Mouse (Mus musculus) forebrain, postnatal 0 days (tissue): Measurements from ENCODE around the gene Dnajc7. TPM values are rescaled to one million over a fixed set of nuclear protein-coding genes. Genes with fewer than 3 reads are reported as not detected.

Source experiments
- ATAC-seq: fragments of 200-750 bp; cut with Nextera tagmentation; 2 replicates; pipeline ENCODE4 v1.8.0; 2017; ENCODE audit warnings: mild to moderate bottlenecking, moderate library complexity
- DNase-seq: peaks from one replicate; pipeline ENCODE4 v3.0.0-alpha.2; 2015
- H3K27ac ChIP-seq: fragments of 300-500 bp; sonication (generic); 2 replicates; pipeline ENCODE4 v1.5.1; 2014; ENCODE audit warnings: low read depth, mild to moderate bottlenecking, antibody characterized with exemption, low read length, moderate library complexity, mixed read lengths
- H3K27me3 ChIP-seq: fragments of 300-500 bp; sonication (generic); 2 replicates; pipeline ENCODE4 v1.6.1; 2014; ENCODE audit warnings: mild to moderate bottlenecking, low read length, mixed read lengths; ENCODE audit not compliant: insufficient read depth
- H3K36me3 ChIP-seq: fragments of 300-500 bp; sonication (generic); 2 replicates; pipeline ENCODE4 v1.6.1; 2014; ENCODE audit warnings: mild to moderate bottlenecking, moderate library complexity; ENCODE audit not compliant: insufficient read depth
- H3K4me1 ChIP-seq: fragments of 300-500 bp; sonication (generic); 2 replicates; pipeline ENCODE4 v1.6.1; 2014; ENCODE audit warnings: antibody characterized with exemption; ENCODE audit not compliant: insufficient read depth
- H3K4me2 ChIP-seq: fragments of 300-500 bp; sonication (generic); 2 replicates; pipeline ENCODE4 v1.6.1; 2014; ENCODE audit warnings: low read depth, mild to moderate bottlenecking, moderate library complexity
- H3K4me3 ChIP-seq: fragments of 300-500 bp; sonication (generic); 2 replicates; pipeline ENCODE4 v1.5.1; 2014; ENCODE audit warnings: low read depth, low read length, mixed read lengths
- H3K9ac ChIP-seq: fragments of 300-500 bp; sonication (generic); 2 replicates; pipeline ENCODE4 v1.6.1; 2014; ENCODE audit warnings: mild to moderate bottlenecking
- H3K9me3 ChIP-seq: fragments of 300-500 bp; sonication (generic); 2 replicates; pipeline ENCODE4 v1.6.1; 2016; ENCODE audit warnings: low read length
- CTCF ChIP-seq: sonication (generic); IDR thresholded peaks from 2 replicates; pipeline ENCODE4 v1.5.1; 2016; ENCODE audit warnings: antibody characterized with exemption, control low read depth, low read depth
- WGBS: fragments of 180-500 bp; shearing (Covaris S2); extraction: QIAGEN DNeasy Blood & Tissue Kit; methylation state at CpG from one replicate; pipeline ENCODE4 v1.1.7; 2014; 5-methylcytosine and 5-hydroxymethylcytosine counted together
- polyA plus RNA-seq: library from polyadenylated mRNA; unstranded; fragments of >200 nt; fragmentation: Nextera tagmentation; extraction: Ambion mirVana; gene quantifications from 2 replicates; pipeline ENCODE4 v1.2.1, GENCODE M21; 2015
- total RNA-seq: library from RNA; depleted of rRNA; stranded (reverse); fragments of >200 nt; gene quantifications from 2 replicates; pipeline ENCODE4 v1.2.3, GENCODE M21; 2014

Dnajc7 gene
- total and polyA plus RNA-seq, 2 experiments from 2014 or later, result 111 to 248 TPM

- Histone ChIP-seq H3K27me3 (peaks cover 6% of the 10 kb centered on the region), H3K4me3 (no peak overlapping the region), H3K4me2 (no peak overlapping the region), H3K27ac (no peak overlapping the region), H3K9me3 (no peaks in the 10 kb centered on the region), H3K9ac (no peak overlapping the region), H3K4me1 (no peaks in the 10 kb centered on the region), H3K36me3 (no peaks in the 10 kb centered on the region)
- WGBS, result 83% methylated on average over 8 of the region's 8 CpGs
- no peak for TF ChIP-seq CTCF
- ATAC-seq (no peak), DNase-seq (no peak)
Observed at GRCm38 (mm10) chr11:100568692-100569091, 51.3 kb downstream of the Dnajc7 start.

- Histone ChIP-seq H3K27me3 (peaks cover 6% of the 10 kb centered on the region), H3K27ac (no peak overlapping the region), H3K36me3 (no peaks in the 10 kb centered on the region), H3K4me3 (no peak overlapping the region), H3K4me1 (no peaks in the 10 kb centered on the region), H3K9me3 (no peaks in the 10 kb centered on the region), H3K9ac (no peak overlapping the region), H3K4me2 (no peak overlapping the region)
- TF ChIP-seq CTCF, result no peak
- WGBS, result 70% methylated on average over 9 of the region's 9 CpGs
- no peak for DNase-seq
- no peak for ATAC-seq
Observed at GRCm38 (mm10) chr11:100567815-100568245, 52.1 kb downstream of the Dnajc7 start.

- no peaks in the 10 kb centered on the region for H3K9me3 ChIP-seq
- 86% methylated on average over 5 of the region's 5 CpGs for WGBS
- H3K4me3 ChIP-seq, result no peak overlapping the region
- H3K4me2 ChIP-seq, result no peak overlapping the region
- peaks cover 6% of the 10 kb centered on the region for H3K27me3 ChIP-seq
- H3K36me3 ChIP-seq, result no peaks in the 10 kb centered on the region
- no peak overlapping the region for H3K9ac ChIP-seq
- no peak for TF ChIP-seq CTCF
- H3K27ac ChIP-seq, result no peak overlapping the region
- ATAC-seq, result no peak
- no peaks in the 10 kb centered on the region for H3K4me1 ChIP-seq
- no peak for DNase-seq
Observed at GRCm38 (mm10) chr11:100567229-100567628, 52.7 kb downstream of the Dnajc7 start.

- Histone ChIP-seq H3K4me3 (no peak overlapping the region), H3K27me3 (no peaks in the 10 kb centered on the region), H3K9me3 (no peaks in the 10 kb centered on the region), H3K4me1 (no peaks in the 10 kb centered on the region), H3K27ac (no peak overlapping the region), H3K9ac (no peak overlapping the region), H3K4me2 (no peak overlapping the region), H3K36me3 (no peaks in the 10 kb centered on the region)
- ATAC-seq (no peak), DNase-seq (no peak)
- 87% methylated on average over 6 of the region's 6 CpGs for WGBS
- TF ChIP-seq CTCF, result no peak
Observed at GRCm38 (mm10) chr11:100564703-100565102, 55.3 kb downstream of the Dnajc7 start.

- H3K27ac ChIP-seq, result no peak overlapping the region
- H3K4me2 ChIP-seq, result peak overlapping the region; percentile 9; the same call in 1 of the 2 replicates
- H3K9me3 ChIP-seq, result no peaks in the 10 kb centered on the region
- 54% methylated on average over 15 of the region's 15 CpGs for WGBS
- ATAC-seq, result peak; percentile 87
- H3K4me1 ChIP-seq, result no peaks in the 10 kb centered on the region
- DNase-seq, result peak; percentile 81
- no peak for TF ChIP-seq CTCF
- no peak overlapping the region for H3K4me3 ChIP-seq
- no peaks in the 10 kb centered on the region for H3K36me3 ChIP-seq
- H3K9ac ChIP-seq, result no peak overlapping the region
- no peaks in the 10 kb centered on the region for H3K27me3 ChIP-seq
Observed at GRCm38 (mm10) chr11:100564297-100564696, 55.7 kb downstream of the Dnajc7 start.

- H3K9ac ChIP-seq, result no peak overlapping the region
- no peak overlapping the region for H3K4me2 ChIP-seq
- H3K27ac ChIP-seq, result no peak overlapping the region
- WGBS, result 26% methylated on average over 5 of the region's 5 CpGs
- no peak overlapping the region for H3K4me3 ChIP-seq
- H3K4me1 ChIP-seq, result no peaks in the 10 kb centered on the region
- DNase-seq (no peak), ATAC-seq (no peak)
- TF ChIP-seq CTCF, result no peak
- no peaks in the 10 kb centered on the region for H3K36me3 ChIP-seq
- no peaks in the 10 kb centered on the region for H3K9me3 ChIP-seq
- H3K27me3 ChIP-seq, result no peaks in the 10 kb centered on the region
Observed at GRCm38 (mm10) chr11:100561748-100562147, 58.2 kb downstream of the Dnajc7 start.

- 62% methylated on average over 7 of the region's 7 CpGs for WGBS
- H3K4me1 ChIP-seq, result no peaks in the 10 kb centered on the region
- H3K4me2 ChIP-seq, result no peak overlapping the region
- H3K27me3 ChIP-seq, result no peaks in the 10 kb centered on the region
- DNase-seq (no peak), ATAC-seq (no peak)
- H3K9me3 ChIP-seq, result no peaks in the 10 kb centered on the region
- no peak overlapping the region for H3K4me3 ChIP-seq
- no peak for TF ChIP-seq CTCF
- H3K9ac ChIP-seq, result no peak overlapping the region
- no peak overlapping the region for H3K27ac ChIP-seq
- no peaks in the 10 kb centered on the region for H3K36me3 ChIP-seq
Observed at GRCm38 (mm10) chr11:100559476-100559875, 60.5 kb downstream of the Dnajc7 start.

- WGBS, result 80% methylated on average over 3 of the region's 3 CpGs
- H3K4me1 ChIP-seq, result no peaks in the 10 kb centered on the region
- H3K27me3 ChIP-seq, result no peaks in the 10 kb centered on the region
- H3K9ac ChIP-seq, result no peak overlapping the region; the same call in 1 of the 2 replicates
- DNase-seq (no peak), ATAC-seq (no peak)
- H3K36me3 ChIP-seq, result no peaks in the 10 kb centered on the region
- no peak overlapping the region for H3K4me3 ChIP-seq
- TF ChIP-seq CTCF, result no peak
- no peaks in the 10 kb centered on the region for H3K9me3 ChIP-seq
- H3K27ac ChIP-seq, result no peak overlapping the region
- no peak overlapping the region for H3K4me2 ChIP-seq
Observed at GRCm38 (mm10) chr11:100557563-100557962, 62.4 kb downstream of the Dnajc7 start.
